Mouse (Mus musculus): ENCODE measurements at regions not wholly inside any gene's neighbourhood (a gene's known extent, or its start where the extent isn't known, plus 50 kb on each side); places are given as distances from the start of the nearest gene placed in this dataset.

DNA sequence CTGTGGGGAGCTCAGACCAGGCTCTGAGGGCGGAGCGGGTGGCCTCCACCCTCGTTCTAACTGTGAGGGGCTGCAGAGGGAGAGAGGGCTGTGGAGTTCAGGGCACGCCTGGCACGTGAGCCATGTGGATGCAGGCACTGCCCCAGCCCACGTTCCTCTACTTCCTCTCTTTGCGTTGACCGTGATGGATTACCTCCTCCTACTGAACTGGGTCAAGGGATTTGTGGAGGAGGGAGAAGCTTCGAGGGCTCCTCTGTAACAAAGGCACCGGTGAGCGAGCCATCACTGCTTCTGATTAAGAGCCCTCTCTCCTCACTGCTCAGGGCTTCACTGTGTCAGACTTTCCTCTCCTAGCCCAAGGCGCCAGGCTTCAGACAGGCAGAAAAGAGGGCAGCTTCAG, 371.1 kb downstream of the Cdh26 start:
- in situ Hi-C loops (cut with MboI, MseI) = no loop called here

- in situ Hi-C loops (cut with MboI, MseI) = no loop called here
Measured at GRCm38 (mm10) chr2:178805283-178805682, 375.0 kb downstream of the Cdh26 start.

DNA sequence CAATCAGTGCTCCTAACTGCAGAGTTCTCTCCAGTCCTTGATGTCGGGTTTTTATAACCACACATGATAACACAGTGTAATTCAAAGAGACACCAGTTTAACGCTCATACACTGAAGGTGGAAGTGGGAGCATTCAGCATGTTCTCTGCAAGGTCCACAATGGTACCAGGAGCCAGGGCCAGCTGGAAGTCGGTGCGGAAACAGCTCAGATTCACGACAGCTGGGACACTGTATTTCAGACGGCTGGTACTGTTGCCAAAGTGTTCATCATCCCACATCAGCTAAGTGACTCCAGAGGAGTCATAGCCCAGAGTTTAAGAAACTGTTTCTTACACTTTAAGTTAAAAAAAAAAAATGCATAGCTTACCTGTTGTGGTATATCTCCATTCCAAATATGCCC, 391.2 kb downstream of the Cdh26 start:
- in situ Hi-C loops (cut with MboI, MseI) = no loop called here

- in situ Hi-C loops (cut with MboI, MseI) = no loop called here
Measured at GRCm38 (mm10) chr2:178830313-178830712, 400.0 kb downstream of the Cdh26 start.

DNA sequence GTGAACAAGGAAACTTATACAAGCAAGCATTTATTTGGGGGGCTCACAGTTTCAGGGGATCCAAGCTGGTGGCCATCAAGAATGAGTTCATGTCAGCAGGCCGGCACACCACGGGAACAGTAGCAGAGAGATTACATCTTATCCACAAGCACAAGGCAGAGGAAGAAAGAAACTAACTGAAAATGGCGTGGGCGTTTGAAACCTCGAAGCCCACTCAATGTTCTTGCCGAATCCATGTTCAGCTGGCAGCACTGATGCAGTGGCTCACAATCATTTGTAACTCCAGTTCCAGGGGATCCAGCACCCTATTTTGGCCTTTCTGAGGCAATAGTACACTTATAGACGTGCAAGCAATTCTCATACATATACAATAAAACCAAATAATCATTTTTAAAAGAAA, 404.7 kb downstream of the Cdh26 start:
- in situ Hi-C loops (cut with MboI, MseI) = no loop called here

DNA sequence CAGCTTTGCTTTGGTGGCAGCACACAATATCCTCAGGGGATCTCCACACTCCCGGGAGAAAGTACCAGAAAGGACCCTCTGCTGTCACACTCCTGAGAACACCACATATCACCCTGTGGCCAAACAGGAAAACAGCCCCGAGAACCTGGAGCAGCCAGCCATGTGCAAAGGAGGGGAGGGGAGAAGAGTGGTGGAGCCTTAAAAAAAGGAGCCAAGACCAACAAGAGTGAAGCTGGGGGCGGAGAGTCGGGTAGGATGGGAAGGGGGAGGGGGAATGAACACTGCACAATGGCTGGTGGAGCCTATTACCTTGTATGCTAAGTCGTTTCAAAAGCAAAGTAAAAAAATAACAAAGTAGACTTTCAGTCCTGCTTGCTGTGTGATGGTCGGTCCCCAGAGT, 408.2 kb downstream of the Cdh26 start:
- in situ Hi-C loops (cut with MboI, MseI) = no loop called here

DNA sequence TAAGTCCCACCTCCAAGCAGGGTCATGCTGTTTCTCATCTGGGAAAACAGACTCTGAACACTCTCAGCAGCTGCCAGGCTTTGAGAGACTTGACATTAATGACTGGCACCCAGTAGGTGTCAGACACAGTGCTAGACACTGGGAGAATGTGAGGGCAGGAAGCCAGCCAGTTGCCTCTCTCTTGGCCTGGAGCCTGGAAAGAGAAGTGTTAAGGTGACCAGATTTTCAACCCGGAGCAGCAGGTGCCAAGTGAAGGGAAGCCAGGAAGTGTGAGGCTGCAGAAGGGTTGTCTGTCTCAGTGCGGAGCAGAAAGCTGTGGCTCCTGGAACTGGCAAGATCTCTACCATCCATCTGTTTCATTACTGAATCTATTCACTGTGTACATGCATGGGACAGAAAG, 410.6 kb downstream of the Cdh26 start:
- in situ Hi-C loops (cut with MboI, MseI) = no loop called here

- in situ Hi-C loops (cut with MboI, MseI) = no loop called here
Measured at GRCm38 (mm10) chr2:178842595-178842994, 412.3 kb downstream of the Cdh26 start.

DNA sequence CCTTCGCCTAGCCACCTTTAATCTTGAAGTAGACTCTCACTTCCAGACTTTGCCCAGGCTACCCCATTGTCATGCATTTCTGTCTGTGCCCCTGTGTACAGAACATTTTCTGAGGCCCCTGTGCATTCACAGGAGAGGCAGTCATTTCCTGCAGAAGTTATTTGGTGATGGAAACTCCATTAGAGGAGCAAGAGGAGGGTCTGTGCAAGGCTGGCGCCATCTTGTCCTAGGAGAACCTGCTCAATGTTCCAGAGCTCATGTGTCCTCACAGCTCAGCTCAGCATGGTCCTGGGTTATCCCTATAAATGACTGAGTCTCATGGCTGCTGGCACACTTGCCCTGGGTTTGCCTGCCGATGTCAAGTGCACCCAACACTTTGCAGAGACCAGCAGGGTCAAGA, 413.1 kb downstream of the Cdh26 start:
- in situ Hi-C loops (cut with MboI, MseI) = no loop called here

- in situ Hi-C loops (cut with MboI, MseI) = no loop called here
Measured at GRCm38 (mm10) chr2:178844561-178844960, 414.2 kb downstream of the Cdh26 start.

GRCm38 (mm10) chr2:178850320-178850719, 420.0 kb downstream of the Cdh26 start:
- in situ Hi-C loops (cut with MboI, MseI) = no loop called here

- in situ Hi-C loops (cut with MboI, MseI) = no loop called here
Measured at GRCm38 (mm10) chr2:178850769-178851168, 420.4 kb downstream of the Cdh26 start.

DNA sequence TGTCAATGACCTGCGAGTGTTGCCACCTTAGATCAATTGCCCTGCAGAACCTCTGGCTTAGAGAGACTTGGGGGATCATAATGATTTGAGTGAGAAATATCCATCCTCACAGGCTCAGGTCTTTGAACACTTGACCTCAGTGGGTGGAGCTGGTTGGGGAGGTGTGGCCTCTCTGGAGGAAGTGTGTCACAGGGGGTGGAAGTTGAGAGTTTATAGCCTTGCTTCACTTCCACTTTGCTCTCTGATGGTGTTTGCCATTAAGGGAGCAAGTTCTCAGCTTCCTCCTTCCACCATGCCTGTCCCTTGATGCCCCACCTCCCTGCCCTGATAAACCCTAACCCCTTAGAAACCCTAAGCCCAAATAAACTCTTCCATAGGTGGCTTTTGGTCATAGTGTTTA, 423.7 kb downstream of the Cdh26 start:
- in situ Hi-C loops (cut with MboI, MseI) = no loop called here

DNA sequence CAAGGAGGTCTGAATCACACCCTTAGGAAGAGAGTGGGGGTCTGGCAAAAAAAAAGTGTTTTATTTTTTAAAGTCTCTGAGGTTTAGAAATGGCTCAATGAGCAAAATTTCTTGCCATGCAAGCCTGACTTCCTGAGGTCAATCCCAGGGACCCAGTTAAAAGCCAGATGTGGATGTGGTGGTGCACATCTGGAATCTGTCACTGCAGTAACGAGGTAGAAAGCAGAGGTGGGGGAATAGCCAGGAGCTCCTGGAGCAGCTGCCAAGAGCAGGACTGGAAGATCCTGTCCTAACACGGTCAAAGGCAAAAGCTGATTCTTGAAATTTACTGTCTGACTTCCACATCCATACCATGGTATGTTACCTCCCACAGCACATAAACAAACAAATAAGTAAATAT, 424.4 kb downstream of the Cdh26 start:
- in situ Hi-C loops (cut with MboI, MseI) = no loop called here

DNA sequence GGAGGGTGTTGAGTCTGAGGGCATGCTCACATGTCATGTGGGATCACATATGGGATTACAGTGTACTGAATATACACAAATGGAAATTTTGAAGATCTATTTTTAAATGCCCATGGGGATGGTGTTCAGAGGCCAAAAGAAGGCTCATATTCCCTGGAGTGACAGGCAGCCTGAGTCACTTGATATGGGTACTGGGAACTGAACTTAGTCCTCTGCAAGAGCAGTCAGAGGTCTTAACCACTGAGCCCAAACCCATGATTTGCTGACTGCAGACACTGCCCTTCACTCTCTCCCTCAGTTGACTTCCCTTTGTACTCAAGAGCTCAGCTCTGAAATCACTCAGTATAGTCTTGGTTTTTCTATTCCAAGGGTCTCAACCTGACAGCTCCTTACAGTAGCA, 432.3 kb downstream of the Cdh26 start:
- in situ Hi-C loops (cut with MboI, MseI) = no loop called here

- in situ Hi-C loops (cut with MboI, MseI) = no loop called here
Measured at GRCm38 (mm10) chr2:178867086-178867485, 436.8 kb downstream of the Cdh26 start.

DNA sequence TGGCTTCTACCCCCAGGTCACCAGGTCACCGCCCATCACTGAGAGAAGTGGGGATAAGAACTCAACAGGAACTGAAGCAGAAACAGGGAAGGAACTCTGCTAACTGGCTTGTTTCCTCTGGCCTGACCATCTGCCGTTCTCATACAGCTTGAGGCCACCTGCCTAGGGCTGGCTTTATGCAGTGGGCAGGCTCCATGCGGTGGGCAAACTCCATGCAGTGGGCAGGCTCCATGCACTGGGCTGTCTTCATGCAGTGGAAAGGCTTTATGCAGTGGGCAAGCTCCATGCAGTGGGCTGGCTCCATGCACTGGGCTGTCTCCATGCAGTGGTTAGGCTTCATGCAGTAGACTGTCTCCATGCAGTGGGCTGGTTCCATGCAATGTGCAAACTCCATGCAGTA, 438.8 kb downstream of the Cdh26 start:
- in situ Hi-C loops (cut with MboI, MseI) = no loop called here

- in situ Hi-C loops (cut with MboI, MseI) = no loop called here
Measured at GRCm38 (mm10) chr2:178878436-178878835, 448.1 kb downstream of the Cdh26 start.

GRCm38 (mm10) chr2:178885686-178886085, 455.4 kb downstream of the Cdh26 start:
- in situ Hi-C loops (cut with MboI, MseI) = no loop called here

GRCm38 (mm10) chr2:178888704-178889103, 458.4 kb downstream of the Cdh26 start:
- in situ Hi-C loops (cut with MboI, MseI) = no loop called here

GRCm38 (mm10) chr2:178902397-178902796, 472.1 kb downstream of the Cdh26 start:
- in situ Hi-C loops (cut with MboI, MseI) = no loop called here

DNA sequence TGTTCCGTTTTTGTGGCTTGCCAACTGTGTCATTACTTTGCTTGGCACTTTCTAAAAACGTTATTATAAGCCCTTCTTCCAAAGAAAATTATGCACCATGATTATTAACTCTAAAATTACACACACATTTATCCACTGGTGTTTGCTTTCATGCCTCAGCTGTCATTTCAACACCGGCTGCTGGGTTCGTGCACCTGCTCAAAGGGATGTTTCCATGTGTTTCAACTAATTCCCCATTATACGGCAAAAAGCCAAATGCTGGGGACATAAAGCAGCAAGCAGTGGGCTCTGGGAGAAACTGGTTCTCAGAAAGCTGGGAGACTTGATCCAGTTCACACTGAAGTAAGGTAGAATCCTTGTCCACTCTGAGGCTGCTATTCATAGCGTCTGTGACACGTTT, 479.0 kb downstream of the Cdh26 start:
- in situ Hi-C loops (cut with MboI, MseI) = no loop called here

GRCm38 (mm10) chr2:178911646-178912045, 481.3 kb downstream of the Cdh26 start:
- in situ Hi-C loops (cut with MboI, MseI) = no loop called here

DNA sequence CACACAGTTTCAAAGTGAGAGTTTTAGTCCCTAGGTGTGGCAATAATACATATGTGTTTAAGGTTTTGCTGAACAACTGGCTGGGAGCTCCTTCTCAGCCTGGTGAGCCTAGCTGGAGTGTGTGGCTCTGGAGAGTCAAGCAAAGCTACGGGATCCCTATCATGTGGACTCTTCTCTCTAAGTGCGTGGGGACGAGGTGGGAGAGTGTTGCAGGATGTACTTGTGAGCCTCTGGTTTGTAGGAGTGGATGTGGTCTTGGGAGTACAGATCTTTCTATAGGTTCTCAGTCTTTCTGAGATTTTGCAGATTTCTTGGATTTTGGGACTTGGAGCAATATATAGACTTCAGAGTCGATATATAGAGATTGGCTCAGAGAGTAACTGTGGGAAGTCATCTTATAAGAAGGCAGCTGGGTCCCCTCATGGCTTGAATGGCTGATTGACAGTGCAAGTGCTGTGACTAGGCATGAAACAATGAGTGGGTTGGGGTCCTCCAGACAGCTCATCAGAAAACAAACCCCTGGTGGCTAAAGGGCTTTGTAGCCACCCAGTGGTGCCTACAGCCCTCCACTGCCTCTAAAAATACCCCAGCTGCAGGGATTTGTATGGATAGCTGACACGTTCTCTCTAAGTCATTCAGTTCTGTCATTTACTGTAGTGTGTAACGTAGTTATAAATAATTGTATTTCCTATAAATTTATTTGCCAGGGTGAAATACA, 486.1 kb downstream of the Cdh26 start:
- in situ Hi-C loops (cut with MboI, MseI) = no loop called here

All from T-helper 1 cell (primary cell).